Mouse (Mus musculus) heart, adult 9 months (tissue): ENCODE results near the gene Skida1.

Experiments
- DNase-seq, 2 experiments: peaks; one replicate each; pipeline ENCODE4 v3.0.0; 2022; ENCODE audit warnings: low spot score in 2 of 2

Skida1 gene

GRCm38 (mm10) chr2:18022886-18023285 lies 26.0 kb downstream of the Skida1 start:
- no peak for DNase-seq

GRCm38 (mm10) chr2:18019122-18019521 lies 29.7 kb downstream of the Skida1 start:
- DNase-seq: no peak

- no peak for DNase-seq
Measured at GRCm38 (mm10) chr2:18017321-18017720, 31.5 kb downstream of the Skida1 start.

GRCm38 (mm10) chr2:18016639-18017038 lies 32.2 kb downstream of the Skida1 start:
- no peak for DNase-seq

GRCm38 (mm10) chr2:18015581-18015980 lies 33.3 kb downstream of the Skida1 start:
- DNase-seq: no peak

GRCm38 (mm10) chr2:18012866-18013265 lies 36.0 kb downstream of the Skida1 start:
- no peak for DNase-seq

- DNase-seq: no peak
Measured at GRCm38 (mm10) chr2:18011226-18011625, 37.6 kb downstream of the Skida1 start.

- DNase-seq: no peak
Measured at GRCm38 (mm10) chr2:18005137-18005536, 43.7 kb downstream of the Skida1 start.

- DNase-seq: no peak
Measured at GRCm38 (mm10) chr2:18004286-18004685, 44.6 kb downstream of the Skida1 start.

GRCm38 (mm10) chr2:18002306-18002705 lies 46.5 kb downstream of the Skida1 start:
- DNase-seq: no peak

GRCm38 (mm10) chr2:17996858-17997257 lies 52.0 kb downstream of the Skida1 start, which contains the start of gene H2al2a:
Gene H2al2a (minus strand): TSS chr2:17996958.
- no peak for DNase-seq
